Mouse (Mus musculus): ENCODE measurements around the gene Hrh2. TPM values are rescaled to one million over a fixed set of nuclear protein-coding genes. Genes with fewer than 3 reads are reported as not detected.

Gene Hrh2
- total RNA-seq, 1 experiment from 2014 or later, result 4.8 TPM

GRCm38 (mm10) chr13:54173941-54174340 is 18.0 kb upstream of the Hrh2 start:
- ATAC-seq (replicated peaks; ENCODE audit: insufficient number of reproducible peaks, low FRiP score, low TSS enrichment, poor library complexity, severe bottlenecking), result no peak

GRCm38 (mm10) chr13:54174703-54175102 is 17.2 kb upstream of the Hrh2 start:
- no peak for ATAC-seq (replicated peaks; ENCODE audit: insufficient number of reproducible peaks, low FRiP score, low TSS enrichment, poor library complexity, severe bottlenecking)

GRCm38 (mm10) chr13:54175426-54175825 is 16.5 kb upstream of the Hrh2 start:
- no peak for ATAC-seq (replicated peaks; ENCODE audit: insufficient number of reproducible peaks, low FRiP score, low TSS enrichment, poor library complexity, severe bottlenecking)

- ATAC-seq (replicated peaks; ENCODE audit: insufficient number of reproducible peaks, low FRiP score, low TSS enrichment, poor library complexity, severe bottlenecking), result no peak
Measured at GRCm38 (mm10) chr13:54176406-54177020, 15.4 kb upstream of the Hrh2 start.

- no peak for ATAC-seq (replicated peaks; ENCODE audit: insufficient number of reproducible peaks, low FRiP score, low TSS enrichment, poor library complexity, severe bottlenecking)
Measured at GRCm38 (mm10) chr13:54177346-54177745, 14.6 kb upstream of the Hrh2 start.

- no peak for ATAC-seq (replicated peaks; ENCODE audit: insufficient number of reproducible peaks, low FRiP score, low TSS enrichment, poor library complexity, severe bottlenecking)
Measured at GRCm38 (mm10) chr13:54178647-54179046, 13.3 kb upstream of the Hrh2 start.

GRCm38 (mm10) chr13:54179971-54180370 is 12.0 kb upstream of the Hrh2 start:
- ATAC-seq (replicated peaks; ENCODE audit: insufficient number of reproducible peaks, low FRiP score, low TSS enrichment, poor library complexity, severe bottlenecking), result no peak

GRCm38 (mm10) chr13:54180461-54180860 is 11.5 kb upstream of the Hrh2 start:
- no peak for ATAC-seq (replicated peaks; ENCODE audit: insufficient number of reproducible peaks, low FRiP score, low TSS enrichment, poor library complexity, severe bottlenecking)

GRCm38 (mm10) chr13:54181318-54181717 is 10.6 kb upstream of the Hrh2 start:
- ATAC-seq (replicated peaks; ENCODE audit: insufficient number of reproducible peaks, low FRiP score, low TSS enrichment, poor library complexity, severe bottlenecking), result no peak

- ATAC-seq (replicated peaks; ENCODE audit: insufficient number of reproducible peaks, low FRiP score, low TSS enrichment, poor library complexity, severe bottlenecking), result no peak
Measured at GRCm38 (mm10) chr13:54181947-54182346, 10.0 kb upstream of the Hrh2 start.

GRCm38 (mm10) chr13:54186394-54186793 is 5.5 kb upstream of the Hrh2 start:
- ATAC-seq (replicated peaks; ENCODE audit: insufficient number of reproducible peaks, low FRiP score, low TSS enrichment, poor library complexity, severe bottlenecking), result no peak

- ATAC-seq (replicated peaks; ENCODE audit: insufficient number of reproducible peaks, low FRiP score, low TSS enrichment, poor library complexity, severe bottlenecking), result no peak
Measured at GRCm38 (mm10) chr13:54188190-54188706, 3.7 kb upstream of the Hrh2 start.

GRCm38 (mm10) chr13:54189896-54190295 is 2.0 kb upstream of the Hrh2 start:
- no peak for ATAC-seq (replicated peaks; ENCODE audit: insufficient number of reproducible peaks, low FRiP score, low TSS enrichment, poor library complexity, severe bottlenecking)

GRCm38 (mm10) chr13:54191181-54191580 is 748 bp upstream of the Hrh2 start:
- no peak for ATAC-seq (replicated peaks; ENCODE audit: insufficient number of reproducible peaks, low FRiP score, low TSS enrichment, poor library complexity, severe bottlenecking)

GRCm38 (mm10) chr13:54193580-54193979 is 1.7 kb downstream of the Hrh2 start:
- ATAC-seq (replicated peaks; ENCODE audit: insufficient number of reproducible peaks, low FRiP score, low TSS enrichment, poor library complexity, severe bottlenecking), result no peak

- ATAC-seq (replicated peaks; ENCODE audit: insufficient number of reproducible peaks, low FRiP score, low TSS enrichment, poor library complexity, severe bottlenecking), result no peak
Measured at GRCm38 (mm10) chr13:54199000-54199399, 7.1 kb downstream of the Hrh2 start.

GRCm38 (mm10) chr13:54202458-54202857 is 10.5 kb downstream of the Hrh2 start:
- no peak for ATAC-seq (replicated peaks; ENCODE audit: insufficient number of reproducible peaks, low FRiP score, low TSS enrichment, poor library complexity, severe bottlenecking)

- no peak for ATAC-seq (replicated peaks; ENCODE audit: insufficient number of reproducible peaks, low FRiP score, low TSS enrichment, poor library complexity, severe bottlenecking)
Measured at GRCm38 (mm10) chr13:54203419-54203818, 11.5 kb downstream of the Hrh2 start.

GRCm38 (mm10) chr13:54205195-54205594 is 13.3 kb downstream of the Hrh2 start:
- no peak for ATAC-seq (replicated peaks; ENCODE audit: insufficient number of reproducible peaks, low FRiP score, low TSS enrichment, poor library complexity, severe bottlenecking)

GRCm38 (mm10) chr13:54206140-54206753 is 14.3 kb downstream of the Hrh2 start:
- ATAC-seq (replicated peaks; ENCODE audit: insufficient number of reproducible peaks, low FRiP score, low TSS enrichment, poor library complexity, severe bottlenecking), result no peak
